Mouse (Mus musculus) testis, postnatal 10 days (tissue): ENCODE measurements around the gene Ccdc30.
A peak's percentile ranks its signal among the peaks of the same experiment; 100 is the strongest.

ENCODE experiments used
- DNase-seq: peaks from one replicate; pipeline ENCODE4 v3.0.0; 2021; ENCODE audit warnings: low spot score

Gene Ccdc30

GRCm38 (mm10) chr4:119415072-119415753, at the start of gene Ccdc30:
Ccdc30 (minus strand) TSS chr4:119415521.
- DNase-seq, result peak; percentile 96

- DNase-seq, result no peak
These were observed 48.6 kb upstream of the Ccdc30 start for GRCm38 (mm10) chr4:119463756-119464419.

GRCm38 (mm10) chr4:119462858-119463755, 47.8 kb upstream of the Ccdc30 start:
- peak; percentile 81 for DNase-seq

- no peak for DNase-seq
These were observed 47.1 kb upstream of the Ccdc30 start for GRCm38 (mm10) chr4:119462457-119462856.

GRCm38 (mm10) chr4:119460728-119461141, 45.4 kb upstream of the Ccdc30 start:
- no peak for DNase-seq

GRCm38 (mm10) chr4:119460296-119460695, 45.0 kb upstream of the Ccdc30 start:
- peak; percentile 63 for DNase-seq

GRCm38 (mm10) chr4:119453533-119453932, 38.2 kb upstream of the Ccdc30 start:
- DNase-seq, result peak; percentile 58

GRCm38 (mm10) chr4:119453128-119453527, 37.8 kb upstream of the Ccdc30 start:
- no peak for DNase-seq

- DNase-seq, result no peak
These were observed 35.1 kb upstream of the Ccdc30 start for GRCm38 (mm10) chr4:119450436-119450835.

GRCm38 (mm10) chr4:119447786-119448185, 32.5 kb upstream of the Ccdc30 start:
- DNase-seq, result no peak

GRCm38 (mm10) chr4:119447261-119447660, 31.9 kb upstream of the Ccdc30 start:
- no peak for DNase-seq

- DNase-seq, result peak; percentile 52
These were observed 27.2 kb upstream of the Ccdc30 start for GRCm38 (mm10) chr4:119442539-119442938.

- DNase-seq, result no peak
These were observed 26.5 kb upstream of the Ccdc30 start for GRCm38 (mm10) chr4:119441836-119442235.

- no peak for DNase-seq
These were observed 22.6 kb upstream of the Ccdc30 start for GRCm38 (mm10) chr4:119437936-119438335.

- DNase-seq, result peak; percentile 69
These were observed 15.4 kb upstream of the Ccdc30 start for GRCm38 (mm10) chr4:119430678-119431077.

- no peak for DNase-seq
These were observed 12.4 kb upstream of the Ccdc30 start for GRCm38 (mm10) chr4:119427680-119428079.

- DNase-seq, result no peak
These were observed 10.3 kb upstream of the Ccdc30 start for GRCm38 (mm10) chr4:119425601-119426000.

GRCm38 (mm10) chr4:119425077-119425476, 9.8 kb upstream of the Ccdc30 start:
- no peak for DNase-seq

- DNase-seq, result peak; percentile 93
These were observed 7.1 kb upstream of the Ccdc30 start, which contains the start of the genes Ppcs and Zmynd12 for GRCm38 (mm10) chr4:119422294-119422964. Ppcs (minus strand) TSS chr4:119422420. Zmynd12 (plus strand) TSS chr4:119422814.

GRCm38 (mm10) chr4:119421921-119422293, 6.6 kb upstream of the Ccdc30 start:
- peak; percentile 69 for DNase-seq

- no peak for DNase-seq
These were observed 5.9 kb upstream of the Ccdc30 start for GRCm38 (mm10) chr4:119421191-119421590.

- DNase-seq, result no peak
These were observed 2.6 kb upstream of the Ccdc30 start for GRCm38 (mm10) chr4:119417894-119418293.
